Mouse (Mus musculus): ENCODE data around the gene Pnpla3. TPM values are rescaled to one million over a fixed set of nuclear protein-coding genes. Genes with fewer than 3 reads are reported as not detected.

The Pnpla3 gene
- polyA plus RNA-seq, 1 experiment: 0.23 TPM

DNA sequence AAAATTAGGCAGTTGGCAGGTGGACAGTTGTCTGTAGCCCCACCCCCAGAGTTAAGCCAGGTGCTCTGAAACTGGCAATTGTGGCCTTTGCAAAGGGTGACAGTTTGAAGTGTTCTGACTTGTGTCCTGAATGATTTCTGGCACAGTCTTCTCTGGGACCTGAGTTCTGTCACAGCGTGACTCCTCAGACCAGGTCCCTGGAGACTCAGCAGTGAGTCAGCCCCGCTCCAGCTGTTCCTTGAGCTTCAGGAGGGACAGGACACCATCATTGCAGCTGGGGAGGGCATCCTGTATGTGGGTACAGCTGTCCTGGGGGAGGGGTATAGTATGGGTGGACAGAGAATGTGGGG lies 45.1 kb downstream of the Pnpla3 start:
- H3K4me3 ChIP-seq: no peak overlapping the region
- no peaks in the 10 kb centered on the region for H3K79me2 ChIP-seq (ENCODE audit: control insufficient read depth, insufficient read depth)
- peak overlapping the region; percentile 71 for H3K4me2 ChIP-seq (ENCODE audit: low read depth)
- TF ChIP-seq E2F4 (IDR thresholded peaks at IDR 0.05; ENCODE audit: insufficient read depth): no peak
- TF ChIP-seq MYOG (IDR thresholded peaks at IDR 0.05; ENCODE audit: control insufficient read depth in 1 of 3, insufficient read depth in 1 of 3, insufficient read length in 2 of 3, low read depth in 2 of 3): peak; percentile 90 to 99 (median 98)
- peak; percentile 99 for TF ChIP-seq TCF12 (IDR thresholded peaks at IDR 0.05; ENCODE audit: insufficient read depth, poor library complexity, severe bottlenecking)
- TF ChIP-seq SRF (IDR thresholded peaks at IDR 0.05; ENCODE audit: control insufficient read depth, insufficient read length, low read depth): no peak
- TF ChIP-seq CEBPB (IDR thresholded peaks at IDR 0.05; ENCODE audit: insufficient read depth, poor library complexity, severe bottlenecking): no peak
- TF ChIP-seq MYOD1 (IDR thresholded peaks at IDR 0.05; ENCODE audit: control insufficient read depth in 1 of 3, insufficient read length in 2 of 3, low read depth in 2 of 3): peak; percentile 88 to 99 (median 99)
- TF ChIP-seq USF1 (IDR thresholded peaks at IDR 0.05; ENCODE audit: low read depth): no peak
- peak; percentile 99 for TF ChIP-seq TCF3 (IDR thresholded peaks at IDR 0.05; ENCODE audit: insufficient read length, low read depth)
- no peak for TF ChIP-seq REST (IDR thresholded peaks at IDR 0.05; ENCODE audit: insufficient read depth, insufficient read length)
- no peak for TF ChIP-seq MAX (IDR thresholded peaks at IDR 0.05; ENCODE audit: low read depth)
- no peak for TF ChIP-seq POLR2A (IDR thresholded peaks at IDR 0.05; ENCODE audit: insufficient read length, low read depth)
- TF ChIP-seq POLR2AphosphoS2 (IDR thresholded peaks at IDR 0.05; ENCODE audit: insufficient read length, low read depth): peak; percentile 38
- H3K36me3 ChIP-seq (ENCODE audit: control insufficient read depth, insufficient read depth): peaks cover 18% of the 10 kb centered on the region
- no peaks in the 10 kb centered on the region for H3K27me3 ChIP-seq (ENCODE audit: control insufficient read depth, insufficient read depth, insufficient read length)
- H3ac ChIP-seq (ENCODE audit: control insufficient read depth, insufficient read length): no peak overlapping the region

DNA sequence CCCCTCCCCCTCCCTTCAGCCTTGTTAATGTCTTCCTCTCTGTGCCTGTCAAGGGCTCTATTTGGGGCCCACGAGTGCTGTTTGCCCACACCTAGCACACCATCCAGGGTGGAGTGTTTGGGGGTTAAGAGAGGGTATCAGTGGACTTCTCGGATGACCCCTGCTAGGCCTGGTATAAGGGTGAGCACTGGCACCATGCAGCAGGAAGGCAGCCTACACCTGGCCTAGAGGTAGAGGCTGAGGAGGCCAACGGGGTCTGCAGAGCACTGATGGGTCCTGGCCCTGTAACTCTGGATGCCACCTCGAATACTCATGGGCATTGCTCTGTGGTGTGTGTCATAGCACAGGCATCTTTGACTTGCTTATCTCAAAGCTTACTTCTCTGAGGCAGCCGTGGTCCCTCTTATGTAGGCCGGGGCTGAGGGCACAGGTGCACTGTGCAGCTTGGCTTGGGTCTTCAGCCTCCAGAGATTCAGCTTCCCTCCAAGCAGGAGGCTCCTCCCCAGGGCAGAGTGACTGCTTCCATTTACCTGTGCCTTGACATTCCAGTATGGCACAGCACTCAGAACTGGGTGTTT lies 45.6 kb downstream of the Pnpla3 start:
- no peak overlapping the region for H3ac ChIP-seq (ENCODE audit: control insufficient read depth, insufficient read length)
- H3K27me3 ChIP-seq (ENCODE audit: control insufficient read depth, insufficient read depth, insufficient read length): no peaks in the 10 kb centered on the region
- H3K36me3 ChIP-seq (ENCODE audit: control insufficient read depth, insufficient read depth): peaks cover 14% of the 10 kb centered on the region
- no peak for TF ChIP-seq MAX (IDR thresholded peaks at IDR 0.05; ENCODE audit: low read depth)
- peak; percentile 30 for TF ChIP-seq SRF (IDR thresholded peaks at IDR 0.05; ENCODE audit: control insufficient read depth, insufficient read length, low read depth)
- TF ChIP-seq TCF12 (IDR thresholded peaks at IDR 0.05; ENCODE audit: insufficient read depth, poor library complexity, severe bottlenecking): no peak
- peak in 2 of 3 experiments; percentile 17 to 27 for TF ChIP-seq MYOG (IDR thresholded peaks at IDR 0.05; ENCODE audit: control insufficient read depth in 1 of 3, insufficient read depth in 1 of 3, insufficient read length in 2 of 3, low read depth in 2 of 3)
- TF ChIP-seq TCF3 (IDR thresholded peaks at IDR 0.05; ENCODE audit: insufficient read length, low read depth): no peak
- TF ChIP-seq USF1 (IDR thresholded peaks at IDR 0.05; ENCODE audit: low read depth): no peak
- TF ChIP-seq MYOD1 (IDR thresholded peaks at IDR 0.05; ENCODE audit: control insufficient read depth in 1 of 3, insufficient read length in 2 of 3, low read depth in 2 of 3): no peak
- TF ChIP-seq POLR2AphosphoS2 (IDR thresholded peaks at IDR 0.05; ENCODE audit: insufficient read length, low read depth): no peak
- no peaks in the 10 kb centered on the region for H3K79me2 ChIP-seq (ENCODE audit: control insufficient read depth, insufficient read depth)
- H3K4me3 ChIP-seq: no peak overlapping the region
- H3K4me2 ChIP-seq (ENCODE audit: low read depth): peak overlapping the region; percentile 71

DNA sequence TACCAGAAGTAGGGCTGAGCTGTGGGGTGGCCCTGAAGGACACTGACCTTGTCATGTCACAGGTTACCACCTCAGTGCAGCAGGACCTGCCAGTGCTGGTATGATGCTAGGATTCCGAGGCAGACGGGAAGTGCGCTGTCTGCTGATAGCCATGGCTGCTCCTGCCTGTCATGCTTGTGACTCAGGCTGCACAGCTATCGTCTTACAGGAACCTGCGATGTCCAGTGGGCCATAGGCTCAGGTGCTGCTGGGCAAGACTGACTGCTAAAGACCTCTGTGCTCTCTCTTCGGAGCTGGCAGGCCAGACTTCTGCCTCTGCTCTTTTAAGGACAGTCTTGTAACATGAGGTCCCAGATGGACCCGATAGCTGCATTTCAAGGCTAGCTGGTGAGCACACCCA lies 46.8 kb downstream of the Pnpla3 start:
- H3K79me2 ChIP-seq (ENCODE audit: control insufficient read depth, insufficient read depth): no peaks in the 10 kb centered on the region
- H3K4me3 ChIP-seq: no peak overlapping the region
- no peak overlapping the region for H3ac ChIP-seq (ENCODE audit: control insufficient read depth, insufficient read length)
- TF ChIP-seq MYOD1 (IDR thresholded peaks at IDR 0.05; ENCODE audit: control insufficient read depth in 1 of 3, insufficient read length in 2 of 3, low read depth in 2 of 3) (peak in 1 of 3 experiments; percentile 49), POLR2AphosphoS2 (IDR thresholded peaks at IDR 0.05; ENCODE audit: insufficient read length, low read depth) (peak; percentile 9), REST (IDR thresholded peaks at IDR 0.05; ENCODE audit: insufficient read depth, insufficient read length) (no peak), SRF (IDR thresholded peaks at IDR 0.05; ENCODE audit: control insufficient read depth, insufficient read length, low read depth) (no peak)
- H3K4me2 ChIP-seq (ENCODE audit: low read depth): no peak overlapping the region
- H3K36me3 ChIP-seq (ENCODE audit: control insufficient read depth, insufficient read depth): peaks cover 4% of the 10 kb centered on the region
- no peaks in the 10 kb centered on the region for H3K27me3 ChIP-seq (ENCODE audit: control insufficient read depth, insufficient read depth, insufficient read length)

DNA sequence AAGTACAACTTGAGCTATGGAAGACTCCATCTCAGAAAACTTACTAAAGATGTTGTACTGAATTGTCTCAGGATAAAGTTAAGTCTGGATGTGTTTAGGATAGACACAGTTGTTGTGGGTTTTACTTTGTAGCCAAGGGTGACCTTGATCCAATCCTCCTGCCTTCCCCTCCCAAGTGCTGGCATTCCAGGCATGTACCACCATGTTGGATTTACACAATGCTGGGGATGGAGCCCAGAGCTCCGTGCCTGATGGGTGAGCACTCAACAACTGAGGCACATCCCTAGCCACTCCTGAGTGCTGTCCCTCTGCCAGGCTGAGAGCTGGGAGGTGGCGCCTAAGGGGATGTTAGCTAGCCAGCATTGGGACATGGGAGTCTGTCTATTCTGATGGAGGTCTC lies 47.6 kb downstream of the Pnpla3 start:
- TF ChIP-seq POLR2AphosphoS2 (IDR thresholded peaks at IDR 0.05; ENCODE audit: insufficient read length, low read depth) (no peak), TCF12 (IDR thresholded peaks at IDR 0.05; ENCODE audit: insufficient read depth, poor library complexity, severe bottlenecking) (no peak), E2F4 (IDR thresholded peaks at IDR 0.05; ENCODE audit: insufficient read depth) (no peak), TCF3 (IDR thresholded peaks at IDR 0.05; ENCODE audit: insufficient read length, low read depth) (no peak), MYOG (IDR thresholded peaks at IDR 0.05; ENCODE audit: control insufficient read depth in 1 of 3, insufficient read depth in 1 of 3, insufficient read length in 2 of 3, low read depth in 2 of 3) (peak in 1 of 3 experiments; percentile 6)
- Histone ChIP-seq H3K27me3 (ENCODE audit: control insufficient read depth, insufficient read depth, insufficient read length) (no peaks in the 10 kb centered on the region), H3ac (ENCODE audit: control insufficient read depth, insufficient read length) (no peak overlapping the region), H3K4me2 (ENCODE audit: low read depth) (no peak overlapping the region), H3K36me3 (ENCODE audit: control insufficient read depth, insufficient read depth) (no peaks in the 10 kb centered on the region), H3K4me3 (no peak overlapping the region), H3K79me2 (ENCODE audit: control insufficient read depth, insufficient read depth) (no peaks in the 10 kb centered on the region)

DNA sequence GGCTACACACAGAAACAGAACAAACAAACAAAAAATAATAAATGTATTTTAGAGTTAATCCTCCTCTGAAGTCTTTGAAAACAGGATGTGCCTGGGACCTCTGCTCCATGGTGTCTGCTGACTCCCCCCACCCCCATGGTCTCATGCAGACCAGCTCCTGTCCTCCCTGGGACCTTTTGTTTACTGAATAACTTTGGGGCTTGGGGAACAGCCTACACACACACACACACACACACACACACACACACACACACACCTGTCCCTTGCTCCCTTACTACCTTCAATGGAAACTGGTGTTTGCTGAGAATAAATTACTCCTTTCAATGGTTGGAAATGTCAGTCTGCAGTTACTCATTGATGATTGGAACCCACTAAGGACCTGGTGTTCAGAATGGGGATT lies 48.4 kb downstream of the Pnpla3 start:
- Histone ChIP-seq H3K4me3 (no peak overlapping the region), H3ac (ENCODE audit: control insufficient read depth, insufficient read length) (no peak overlapping the region), H3K27me3 (ENCODE audit: control insufficient read depth, insufficient read depth, insufficient read length) (no peaks in the 10 kb centered on the region), H3K36me3 (ENCODE audit: control insufficient read depth, insufficient read depth) (no peaks in the 10 kb centered on the region), H3K4me2 (ENCODE audit: low read depth) (no peak overlapping the region), H3K79me2 (ENCODE audit: control insufficient read depth, insufficient read depth) (no peaks in the 10 kb centered on the region)
- TF ChIP-seq POLR2A (IDR thresholded peaks at IDR 0.05; ENCODE audit: insufficient read length, low read depth) (no peak), SRF (IDR thresholded peaks at IDR 0.05; ENCODE audit: control insufficient read depth, insufficient read length, low read depth) (no peak), MYOG (IDR thresholded peaks at IDR 0.05; ENCODE audit: control insufficient read depth in 1 of 3, insufficient read depth in 1 of 3, insufficient read length in 2 of 3, low read depth in 2 of 3) (no peak), TCF3 (IDR thresholded peaks at IDR 0.05; ENCODE audit: insufficient read length, low read depth) (no peak), E2F4 (IDR thresholded peaks at IDR 0.05; ENCODE audit: insufficient read depth) (no peak), REST (IDR thresholded peaks at IDR 0.05; ENCODE audit: insufficient read depth, insufficient read length) (no peak), MAX (IDR thresholded peaks at IDR 0.05; ENCODE audit: low read depth) (no peak), MYOD1 (IDR thresholded peaks at IDR 0.05; ENCODE audit: control insufficient read depth in 1 of 3, insufficient read length in 2 of 3, low read depth in 2 of 3) (no peak), USF1 (IDR thresholded peaks at IDR 0.05; ENCODE audit: low read depth) (no peak), POLR2AphosphoS2 (IDR thresholded peaks at IDR 0.05; ENCODE audit: insufficient read length, low read depth) (no peak)
